Mouse (Mus musculus) hindbrain, embryonic 12.5 days (tissue): ENCODE measurements at regions not wholly inside any gene's neighbourhood (a gene's known extent, or its start where the extent isn't known, plus 50 kb on each side); places are given as distances from the start of the nearest gene placed in this dataset.

Experiments used
- ATAC-seq: fragments of 200-750 bp; cut with Nextera tagmentation; 2 replicates; pipeline ENCODE4 v1.8.0; 2017; ENCODE audit warnings: moderate TSS enrichment; ENCODE audit not compliant: low FRiP score
- H3K27ac ChIP-seq: fragments of 300-500 bp; sonication (generic); 2 replicates; pipeline ENCODE4 v1.5.1; 2016; ENCODE audit warnings: mild to moderate bottlenecking
- H3K27me3 ChIP-seq: fragments of 300-500 bp; sonication (generic); 2 replicates; pipeline ENCODE4 v1.6.1; 2016; ENCODE audit warnings: mild to moderate bottlenecking
- H3K36me3 ChIP-seq: fragments of 300-500 bp; sonication (generic); 2 replicates; pipeline ENCODE4 v1.6.1; 2016; ENCODE audit warnings: mild to moderate bottlenecking
- H3K4me1 ChIP-seq: fragments of 300-500 bp; sonication (generic); 2 replicates; pipeline ENCODE4 v1.6.1; 2016
- H3K4me2 ChIP-seq: fragments of 300-500 bp; sonication (generic); replicated peaks from 2 replicates; pipeline ENCODE4 v1.6.1; 2016; ENCODE audit warnings: mild to moderate bottlenecking
- H3K4me3 ChIP-seq: fragments of 300-500 bp; sonication (generic); 2 replicates; pipeline ENCODE4 v1.5.1; 2016; ENCODE audit warnings: mild to moderate bottlenecking
- H3K9ac ChIP-seq: fragments of 300-500 bp; sonication (generic); 2 replicates; pipeline ENCODE4 v1.6.1; 2016; ENCODE audit warnings: mild to moderate bottlenecking, moderate library complexity
- H3K9me3 ChIP-seq: fragments of 300-500 bp; sonication (generic); replicated peaks from 2 replicates; pipeline ENCODE4 v1.6.1; 2016; ENCODE audit warnings: mild to moderate bottlenecking
- WGBS: fragments of 180-500 bp; shearing (Covaris S2); methylation state at CpG from one replicate; pipeline ENCODE4 v1.1.7; 2016; 5-methylcytosine and 5-hydroxymethylcytosine counted together

- H3K9me3 ChIP-seq: no peaks in the 10 kb centered on the region
- H3K4me2 ChIP-seq: no peak overlapping the region
- H3K27me3 ChIP-seq: no peaks in the 10 kb centered on the region
- H3K4me1 ChIP-seq: no peaks in the 10 kb centered on the region
- no peak overlapping the region for H3K27ac ChIP-seq
- WGBS: 86% methylated on average over 7 of the region's 7 CpGs
- H3K9ac ChIP-seq: no peak overlapping the region
- ATAC-seq: no peak
- H3K36me3 ChIP-seq: no peaks in the 10 kb centered on the region
- no peak overlapping the region for H3K4me3 ChIP-seq
Measured at GRCm38 (mm10) chr12:92509494-92509893, 660.5 kb upstream of the Sel1l start.

- Histone ChIP-seq H3K27ac (no peak overlapping the region), H3K4me2 (no peak overlapping the region), H3K9me3 (no peaks in the 10 kb centered on the region), H3K27me3 (no peaks in the 10 kb centered on the region), H3K4me1 (no peaks in the 10 kb centered on the region), H3K4me3 (no peak overlapping the region), H3K36me3 (no peaks in the 10 kb centered on the region), H3K9ac (no peak overlapping the region)
- no peak for ATAC-seq
- WGBS: 87% methylated on average over 5 of the region's 5 CpGs
Measured at GRCm38 (mm10) chr12:92508796-92509489, 660.0 kb upstream of the Sel1l start.

- H3K36me3 ChIP-seq: no peaks in the 10 kb centered on the region
- no peak overlapping the region for H3K27ac ChIP-seq
- 84% methylated on average over 1 of the region's 1 CpGs for WGBS
- H3K9me3 ChIP-seq: no peaks in the 10 kb centered on the region
- no peak overlapping the region for H3K9ac ChIP-seq
- no peak overlapping the region for H3K4me3 ChIP-seq
- H3K27me3 ChIP-seq: no peaks in the 10 kb centered on the region
- no peak for ATAC-seq
- no peaks in the 10 kb centered on the region for H3K4me1 ChIP-seq
- no peak overlapping the region for H3K4me2 ChIP-seq
Measured at GRCm38 (mm10) chr12:92483984-92484383, 635.0 kb upstream of the Sel1l start.

- no peak for ATAC-seq
- no peak overlapping the region for H3K27ac ChIP-seq
- H3K9ac ChIP-seq: no peak overlapping the region
- 57% methylated on average over 4 of the region's 4 CpGs for WGBS
- H3K4me3 ChIP-seq: no peak overlapping the region
- no peaks in the 10 kb centered on the region for H3K9me3 ChIP-seq
- H3K27me3 ChIP-seq: no peaks in the 10 kb centered on the region
- no peaks in the 10 kb centered on the region for H3K4me1 ChIP-seq
- H3K36me3 ChIP-seq: no peaks in the 10 kb centered on the region
- no peak overlapping the region for H3K4me2 ChIP-seq
Measured at GRCm38 (mm10) chr12:92474293-92475062, 625.5 kb upstream of the Sel1l start.

- H3K36me3 ChIP-seq: no peaks in the 10 kb centered on the region
- WGBS: 59% methylated on average over 6 of the region's 6 CpGs
- H3K27me3 ChIP-seq: no peaks in the 10 kb centered on the region
- H3K4me1 ChIP-seq: no peaks in the 10 kb centered on the region
- H3K4me2 ChIP-seq: no peak overlapping the region
- H3K27ac ChIP-seq: no peak overlapping the region
- H3K4me3 ChIP-seq: no peak overlapping the region
- H3K9ac ChIP-seq: no peak overlapping the region
- no peaks in the 10 kb centered on the region for H3K9me3 ChIP-seq
- ATAC-seq: peak; percentile 79
Measured at GRCm38 (mm10) chr12:92451110-92451818, 602.3 kb upstream of the Sel1l start.

GRCm38 (mm10) chr12:92418458-92418857 is 569.5 kb upstream of the Sel1l start:
- H3K27ac ChIP-seq: no peak overlapping the region
- no peaks in the 10 kb centered on the region for H3K36me3 ChIP-seq
- H3K9ac ChIP-seq: no peak overlapping the region
- 70% methylated on average over 4 of the region's 4 CpGs for WGBS
- no peaks in the 10 kb centered on the region for H3K9me3 ChIP-seq
- H3K27me3 ChIP-seq: no peaks in the 10 kb centered on the region
- ATAC-seq: no peak
- H3K4me2 ChIP-seq: no peak overlapping the region
- H3K4me1 ChIP-seq: no peaks in the 10 kb centered on the region
- H3K4me3 ChIP-seq: no peak overlapping the region

- Histone ChIP-seq H3K4me2 (no peak overlapping the region), H3K36me3 (no peaks in the 10 kb centered on the region), H3K9me3 (no peaks in the 10 kb centered on the region), H3K9ac (no peak overlapping the region), H3K27me3 (no peaks in the 10 kb centered on the region), H3K27ac (no peak overlapping the region), H3K4me1 (no peaks in the 10 kb centered on the region), H3K4me3 (no peak overlapping the region)
- no peak for ATAC-seq
Measured at GRCm38 (mm10) chr12:92405506-92405905, 556.5 kb upstream of the Sel1l start.

- Histone ChIP-seq H3K4me1 (no peaks in the 10 kb centered on the region), H3K27ac (no peak overlapping the region), H3K4me3 (no peak overlapping the region), H3K4me2 (no peak overlapping the region), H3K9me3 (no peaks in the 10 kb centered on the region), H3K9ac (no peak overlapping the region), H3K36me3 (no peaks in the 10 kb centered on the region), H3K27me3 (no peaks in the 10 kb centered on the region)
- ATAC-seq: no peak
- 29% methylated on average over 1 of the region's 1 CpGs for WGBS
Measured at GRCm38 (mm10) chr12:92400987-92401386, 552.0 kb upstream of the Sel1l start.

- Histone ChIP-seq H3K4me3 (no peak overlapping the region), H3K9me3 (no peaks in the 10 kb centered on the region), H3K9ac (no peak overlapping the region), H3K4me2 (no peak overlapping the region), H3K27me3 (no peaks in the 10 kb centered on the region), H3K4me1 (peaks cover 4% of the 10 kb centered on the region; the same call in 1 of the 2 replicates), H3K27ac (no peak overlapping the region), H3K36me3 (no peaks in the 10 kb centered on the region)
- no peak for ATAC-seq
- 87% methylated on average over 2 of the region's 2 CpGs for WGBS
Measured at GRCm38 (mm10) chr12:92386195-92386594, 537.2 kb upstream of the Sel1l start.

- peaks cover 4% of the 10 kb centered on the region; the same call in 1 of the 2 replicates for H3K4me1 ChIP-seq
- ATAC-seq: peak; percentile 32; the same call in 1 of the 2 replicates
- H3K36me3 ChIP-seq: no peaks in the 10 kb centered on the region
- no peak overlapping the region for H3K4me3 ChIP-seq
- no peak overlapping the region for H3K4me2 ChIP-seq
- H3K9ac ChIP-seq: no peak overlapping the region
- no peaks in the 10 kb centered on the region for H3K27me3 ChIP-seq
- H3K9me3 ChIP-seq: no peaks in the 10 kb centered on the region
- 15% methylated on average over 5 of the region's 5 CpGs for WGBS
- H3K27ac ChIP-seq: no peak overlapping the region
Measured at GRCm38 (mm10) chr12:92384266-92384937, 535.4 kb upstream of the Sel1l start.

- H3K27ac ChIP-seq: no peak overlapping the region
- H3K4me1 ChIP-seq: peaks cover 1% of the 10 kb centered on the region; the same call in 1 of the 2 replicates
- no peaks in the 10 kb centered on the region for H3K9me3 ChIP-seq
- 68% methylated on average over 3 of the region's 3 CpGs for WGBS
- H3K4me2 ChIP-seq: no peak overlapping the region
- H3K36me3 ChIP-seq: no peaks in the 10 kb centered on the region
- no peak overlapping the region for H3K4me3 ChIP-seq
- ATAC-seq: no peak
- H3K9ac ChIP-seq: no peak overlapping the region
- H3K27me3 ChIP-seq: no peaks in the 10 kb centered on the region
Measured at GRCm38 (mm10) chr12:92379130-92379529, 530.2 kb upstream of the Sel1l start.

- Histone ChIP-seq H3K9me3 (no peaks in the 10 kb centered on the region), H3K36me3 (no peaks in the 10 kb centered on the region), H3K4me1 (no peaks in the 10 kb centered on the region), H3K27me3 (no peaks in the 10 kb centered on the region), H3K4me3 (no peak overlapping the region), H3K27ac (no peak overlapping the region), H3K4me2 (no peak overlapping the region), H3K9ac (no peak overlapping the region)
- 81% methylated on average over 5 of the region's 5 CpGs for WGBS
- ATAC-seq: no peak
Measured at GRCm38 (mm10) chr12:92365926-92366325, 517.0 kb upstream of the Sel1l start.
